Mouse (Mus musculus) neural tube, embryonic 11.5 days (tissue): ENCODE results near the gene Cux2. TPM values are rescaled to one million over a fixed set of nuclear protein-coding genes. Genes with fewer than 3 reads are reported as not detected.
A peak's percentile ranks its signal among the peaks of the same experiment; 100 is the strongest.

Experiments used
- ATAC-seq: fragments of 200-750 bp; cut with Nextera tagmentation; 2 replicates; pipeline ENCODE4 v1.8.0; 2017; ENCODE audit warnings: moderate number of reproducible peaks, mild to moderate bottlenecking, moderate TSS enrichment, moderate library complexity; ENCODE audit not compliant: insufficient read depth, low FRiP score, low TSS enrichment
- DNase-seq: peaks from one replicate; pipeline ENCODE4 v3.0.0-alpha.2; 2015; ENCODE audit warnings: low spot score
- H3K27ac ChIP-seq: fragments of 300-500 bp; sonication (generic); 2 replicates; pipeline ENCODE4 v1.5.1; 2014; ENCODE audit warnings: low read depth, mild to moderate bottlenecking, low read length
- H3K27me3 ChIP-seq: fragments of 300-500 bp; sonication (generic); 2 replicates; pipeline ENCODE4 v1.6.1; 2014; ENCODE audit warnings: mild to moderate bottlenecking, low read length, mixed read lengths; ENCODE audit not compliant: control insufficient read depth, insufficient read depth
- H3K36me3 ChIP-seq: fragments of 300-500 bp; sonication (generic); 2 replicates; pipeline ENCODE4 v1.6.1; 2014; ENCODE audit warnings: mild to moderate bottlenecking, low read length, moderate library complexity, mixed read lengths; ENCODE audit not compliant: control insufficient read depth, insufficient read depth
- H3K4me1 ChIP-seq: fragments of 300-500 bp; sonication (generic); 2 replicates; pipeline ENCODE4 v1.6.1; 2014; ENCODE audit warnings: low read length, mixed read lengths; ENCODE audit not compliant: control insufficient read depth, insufficient read depth
- H3K4me2 ChIP-seq: fragments of 300-500 bp; sonication (generic); 2 replicates; pipeline ENCODE4 v1.6.1; 2014; ENCODE audit warnings: low read depth, mild to moderate bottlenecking, moderate library complexity
- H3K4me3 ChIP-seq: fragments of 300-500 bp; sonication (generic); 2 replicates; pipeline ENCODE4 v1.5.1; 2014; ENCODE audit warnings: low read depth, low read length
- H3K9ac ChIP-seq: fragments of 300-500 bp; sonication (generic); 2 replicates; pipeline ENCODE4 v1.6.1; 2014; ENCODE audit warnings: mild to moderate bottlenecking, low read length
- H3K9me3 ChIP-seq: fragments of 300-500 bp; sonication (generic); 2 replicates; pipeline ENCODE4 v1.6.1; 2016; ENCODE audit warnings: low read length; ENCODE audit not compliant: control insufficient read depth
- WGBS: fragments of 180-500 bp; shearing (Covaris S2); extraction: QIAGEN DNeasy Blood & Tissue Kit; methylation state at CpG from one replicate; pipeline ENCODE4 v1.1.7; 2014; 5-methylcytosine and 5-hydroxymethylcytosine counted together
- polyA plus RNA-seq: library from polyadenylated mRNA; unstranded; fragments of >200 nt; fragmentation: Nextera tagmentation; extraction: Ambion mirVana; gene quantifications from 2 replicates; pipeline ENCODE4 v1.2.1, GENCODE M21; 2014

Gene Cux2
- polyA plus RNA-seq, 1 experiment from 2014 or later: 12.7 TPM

DNA sequence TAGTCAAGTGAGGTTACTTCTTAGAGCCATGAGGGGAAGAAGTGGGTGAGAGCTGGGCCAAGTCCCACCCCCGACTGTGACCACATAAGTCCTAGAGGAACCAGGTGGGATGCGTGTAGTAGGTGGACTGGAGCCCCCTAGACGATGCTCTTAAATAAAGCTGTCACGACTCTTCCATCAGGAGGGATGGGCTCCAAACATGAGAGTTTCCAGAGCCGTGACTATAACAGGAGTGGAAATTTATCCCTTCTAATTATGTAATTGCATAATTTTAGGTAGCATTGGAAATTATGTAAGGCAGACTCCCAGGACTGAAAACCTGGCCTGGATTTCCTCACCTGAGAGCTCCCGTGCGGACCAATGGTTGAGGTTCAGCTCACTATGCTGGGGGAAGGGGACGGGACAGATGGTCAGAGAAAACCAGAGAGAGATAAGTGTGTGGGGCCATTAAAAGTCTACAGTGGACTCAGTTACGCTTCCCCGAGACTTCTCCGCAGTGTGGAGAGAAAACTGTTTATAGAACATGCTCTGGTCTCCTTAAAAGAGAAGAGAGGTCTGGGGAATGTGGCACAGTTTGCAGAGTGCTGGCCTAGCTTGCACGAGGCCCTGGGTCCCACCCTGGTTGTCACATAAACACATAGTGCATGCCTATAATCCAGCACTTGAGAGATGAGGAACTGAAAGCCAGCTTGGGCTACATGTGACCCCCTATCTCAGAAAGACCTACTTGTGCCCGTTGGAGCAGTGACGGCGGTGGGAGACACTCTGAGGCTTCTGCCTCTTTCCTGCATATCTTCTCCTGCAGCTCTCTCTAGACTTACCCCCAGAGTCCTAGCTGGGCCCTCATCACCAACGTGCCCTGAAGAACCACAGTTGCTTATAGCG lies 126.7 kb downstream of the Cux2 start:
- Histone ChIP-seq H3K9ac (no peak overlapping the region), H3K4me2 (no peak overlapping the region), H3K27me3 (0 out of 2 replicates have a peak, but pooled peaks cover 8% of the 10 kb centered on the region), H3K4me3 (no peak overlapping the region), H3K9me3 (no peaks in the 10 kb centered on the region), H3K36me3 (no peaks in the 10 kb centered on the region), H3K27ac (no peak overlapping the region), H3K4me1 (peaks cover 28% of the 10 kb centered on the region)
- no peak for ATAC-seq
- 80% methylated on average over 17 of the region's 17 CpGs for WGBS
- no peak for DNase-seq

DNA sequence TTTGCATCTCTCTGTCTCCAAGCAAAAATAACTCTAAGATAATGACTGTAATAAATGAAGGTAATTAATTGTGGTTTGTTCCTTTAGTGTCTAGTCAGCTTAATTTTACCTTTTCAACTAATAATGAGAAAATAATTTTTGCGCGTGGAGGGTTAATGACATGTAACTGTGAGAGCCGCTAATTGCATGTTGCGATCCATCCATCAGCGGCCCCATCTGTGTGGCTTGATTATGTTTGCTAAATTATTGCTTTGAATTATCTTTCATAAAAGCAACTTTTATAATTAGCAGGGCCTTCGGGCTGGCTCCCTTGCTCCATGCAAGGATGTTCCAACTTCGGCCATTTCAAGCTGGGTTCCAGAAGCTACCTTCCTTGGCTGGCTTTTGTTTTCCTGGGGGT lies 130.7 kb downstream of the Cux2 start:
- Histone ChIP-seq H3K4me1 (0 out of 2 replicates have a peak, but pooled peaks cover 6% of the 10 kb centered on the region), H3K4me3 (no peak overlapping the region), H3K9ac (no peak overlapping the region), H3K9me3 (no peaks in the 10 kb centered on the region), H3K4me2 (no peak overlapping the region), H3K27me3 (no peaks in the 10 kb centered on the region), H3K36me3 (no peaks in the 10 kb centered on the region), H3K27ac (no peak overlapping the region)
- ATAC-seq (no peak), DNase-seq (no peak)
- 85% methylated on average over 7 of the region's 7 CpGs for WGBS

DNA sequence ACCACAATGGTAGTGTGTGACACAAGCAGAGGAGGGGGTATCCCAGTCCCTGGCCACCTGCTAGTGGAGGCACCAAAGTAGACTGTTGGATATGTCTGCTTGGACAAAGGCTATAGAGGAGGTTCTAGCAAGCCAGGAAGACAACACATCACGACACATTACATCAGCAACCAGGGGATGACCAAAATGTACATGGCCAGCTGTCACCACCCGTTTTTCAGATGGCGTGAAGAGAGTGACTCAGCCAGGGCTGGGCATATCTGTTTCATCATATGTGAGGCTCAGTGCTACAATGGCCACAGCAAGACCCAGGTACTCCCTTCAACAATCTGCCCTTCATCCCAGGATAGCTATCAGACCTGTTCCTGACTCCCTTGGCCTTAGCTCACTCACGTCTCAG lies 133.1 kb downstream of the Cux2 start:
- DNase-seq: no peak
- Histone ChIP-seq H3K4me2 (no peak overlapping the region), H3K4me3 (no peak overlapping the region), H3K9ac (no peak overlapping the region), H3K4me1 (peaks cover 11% of the 10 kb centered on the region; the same call in 1 of the 2 replicates), H3K36me3 (no peaks in the 10 kb centered on the region; the same call in 1 of the 2 replicates), H3K27ac (no peak overlapping the region), H3K9me3 (no peaks in the 10 kb centered on the region), H3K27me3 (no peaks in the 10 kb centered on the region)
- 79% methylated on average over 4 of the region's 4 CpGs for WGBS
- no peak for ATAC-seq

DNA sequence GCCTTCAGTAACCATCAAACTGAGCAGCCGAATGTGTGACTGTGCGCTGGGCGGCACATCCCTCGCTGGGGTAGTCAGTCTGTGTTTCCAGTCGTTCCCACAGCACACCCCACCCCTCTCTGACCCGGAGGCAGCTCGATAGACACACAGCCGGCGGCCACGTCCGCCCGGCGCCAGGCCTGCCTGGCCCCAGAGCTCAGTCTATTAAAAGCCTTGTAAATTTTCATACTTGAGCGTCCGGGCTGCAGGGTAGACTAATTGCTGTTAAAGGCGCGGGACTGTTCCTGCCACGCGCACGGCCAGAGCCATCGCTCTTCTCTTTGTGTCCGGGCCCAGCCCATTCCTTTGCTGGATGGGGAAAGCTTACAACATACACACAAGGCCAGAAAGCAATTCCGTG lies 135.9 kb downstream of the Cux2 start:
- no peaks in the 10 kb centered on the region; the same call in 1 of the 2 replicates for H3K36me3 ChIP-seq
- no peaks in the 10 kb centered on the region for H3K9me3 ChIP-seq
- peak overlapping the region; percentile 22; the same call in 1 of the 2 replicates for H3K9ac ChIP-seq
- no peak overlapping the region for H3K4me3 ChIP-seq
- DNase-seq (peak; percentile 65), ATAC-seq (peak; percentile 38; the same call in 1 of the 2 replicates)
- H3K27ac ChIP-seq: peak overlapping the region; percentile 56; the same call in 1 of the 2 replicates
- peaks cover 9% of the 10 kb centered on the region; the same call in 1 of the 2 replicates for H3K4me1 ChIP-seq
- 40% methylated on average over 23 of the region's 23 CpGs for WGBS
- no peaks in the 10 kb centered on the region for H3K27me3 ChIP-seq
- H3K4me2 ChIP-seq: no peak overlapping the region

DNA sequence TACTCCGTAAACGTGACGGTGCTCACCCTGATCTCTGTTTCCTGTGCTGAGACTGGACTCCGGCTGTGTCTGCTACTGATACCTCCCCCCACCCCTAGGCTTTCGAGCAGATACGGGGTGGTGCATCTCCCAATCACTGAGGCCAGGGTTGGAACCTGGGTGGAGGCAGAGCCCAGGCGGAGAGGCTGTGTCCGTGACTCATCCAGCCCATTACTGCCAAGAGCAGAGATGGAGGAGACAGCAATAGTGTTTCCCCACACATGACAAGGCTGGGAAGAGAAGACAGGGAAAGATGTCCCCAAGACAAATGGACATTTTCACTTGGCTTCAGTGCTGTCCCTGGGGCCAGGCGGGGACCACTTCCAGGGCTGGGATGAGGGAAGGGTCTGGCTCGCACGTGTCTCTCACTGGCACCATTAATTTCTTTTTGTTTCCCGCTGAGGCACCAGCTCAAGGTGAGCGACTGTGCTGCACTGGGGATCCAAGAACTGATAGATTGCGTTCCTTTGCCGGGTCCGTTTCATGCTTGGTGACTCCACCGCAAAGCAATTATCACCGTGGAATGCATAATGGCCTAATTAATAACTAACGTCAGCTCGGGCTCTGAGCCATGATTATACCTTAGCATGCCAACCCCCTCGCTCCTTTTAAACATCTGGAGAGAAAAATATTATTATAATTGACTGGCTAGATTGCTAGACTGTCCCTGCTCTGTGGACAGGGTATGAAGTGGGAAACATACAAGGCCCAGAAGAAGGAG lies 140.5 kb downstream of the Cux2 start:
- Histone ChIP-seq H3K4me3 (no peak overlapping the region), H3K9ac (no peak overlapping the region), H3K36me3 (no peaks in the 10 kb centered on the region; the same call in 1 of the 2 replicates), H3K9me3 (no peaks in the 10 kb centered on the region), H3K27me3 (no peaks in the 10 kb centered on the region), H3K4me2 (no peak overlapping the region), H3K4me1 (peaks cover 5% of the 10 kb centered on the region; the same call in 1 of the 2 replicates), H3K27ac (no peak overlapping the region)
- 79% methylated on average over 21 of the region's 21 CpGs for WGBS
- DNase-seq (no peak), ATAC-seq (no peak)

DNA sequence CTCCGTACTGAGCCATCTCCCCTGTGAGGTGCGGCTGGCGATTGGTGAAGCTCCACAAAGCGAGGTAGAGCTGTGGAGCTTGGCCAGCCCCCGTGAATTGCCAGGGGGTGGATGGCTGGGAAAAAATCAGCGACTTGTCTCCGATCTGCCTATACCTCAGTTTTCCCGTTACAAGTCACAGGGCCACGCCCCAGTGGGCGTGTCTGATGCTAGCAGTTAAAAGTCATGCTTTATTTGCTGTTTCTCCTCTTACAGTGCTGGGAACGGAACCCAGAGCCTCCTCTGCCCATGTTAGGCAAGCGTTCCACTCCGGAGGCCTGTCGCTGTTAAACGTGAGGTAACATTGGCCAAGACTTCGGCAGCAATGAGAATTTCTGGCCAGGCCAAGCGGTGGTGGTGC lies 144.2 kb downstream of the Cux2 start:
- no peaks in the 10 kb centered on the region for H3K9me3 ChIP-seq
- H3K36me3 ChIP-seq: no peaks in the 10 kb centered on the region
- H3K27me3 ChIP-seq: no peaks in the 10 kb centered on the region
- H3K27ac ChIP-seq: no peak overlapping the region
- no peak overlapping the region for H3K4me2 ChIP-seq
- no peak overlapping the region for H3K4me3 ChIP-seq
- no peaks in the 10 kb centered on the region for H3K4me1 ChIP-seq
- no peak overlapping the region for H3K9ac ChIP-seq
- DNase-seq (no peak), ATAC-seq (no peak)
- WGBS: 82% methylated on average over 17 of the region's 17 CpGs

DNA sequence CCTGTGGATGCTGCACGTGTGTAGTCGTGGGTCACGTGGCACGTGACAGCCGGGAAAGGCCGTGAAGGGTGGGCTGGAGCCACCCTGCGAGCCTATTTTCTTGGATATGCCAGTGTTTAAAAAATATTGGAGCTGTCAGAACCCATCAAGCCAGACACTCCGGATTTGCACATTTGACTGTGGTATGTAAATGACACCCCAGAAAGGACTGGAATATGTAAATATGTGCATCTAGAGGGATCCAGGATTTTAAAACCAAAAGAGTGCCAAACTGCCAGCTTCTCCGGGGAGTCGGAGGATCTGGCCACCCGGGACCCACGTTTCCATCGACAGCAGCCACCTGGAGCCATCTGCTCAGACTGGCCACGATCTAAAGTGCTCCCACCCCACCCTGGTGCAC lies 145.1 kb downstream of the Cux2 start:
- H3K4me3 ChIP-seq: no peak overlapping the region
- H3K27ac ChIP-seq: no peak overlapping the region
- DNase-seq (no peak), ATAC-seq (no peak)
- no peak overlapping the region for H3K4me2 ChIP-seq
- 89% methylated on average over 14 of the region's 14 CpGs for WGBS
- H3K4me1 ChIP-seq: no peaks in the 10 kb centered on the region
- H3K27me3 ChIP-seq: no peaks in the 10 kb centered on the region
- H3K9me3 ChIP-seq: no peaks in the 10 kb centered on the region
- no peak overlapping the region for H3K9ac ChIP-seq
- H3K36me3 ChIP-seq: no peaks in the 10 kb centered on the region

DNA sequence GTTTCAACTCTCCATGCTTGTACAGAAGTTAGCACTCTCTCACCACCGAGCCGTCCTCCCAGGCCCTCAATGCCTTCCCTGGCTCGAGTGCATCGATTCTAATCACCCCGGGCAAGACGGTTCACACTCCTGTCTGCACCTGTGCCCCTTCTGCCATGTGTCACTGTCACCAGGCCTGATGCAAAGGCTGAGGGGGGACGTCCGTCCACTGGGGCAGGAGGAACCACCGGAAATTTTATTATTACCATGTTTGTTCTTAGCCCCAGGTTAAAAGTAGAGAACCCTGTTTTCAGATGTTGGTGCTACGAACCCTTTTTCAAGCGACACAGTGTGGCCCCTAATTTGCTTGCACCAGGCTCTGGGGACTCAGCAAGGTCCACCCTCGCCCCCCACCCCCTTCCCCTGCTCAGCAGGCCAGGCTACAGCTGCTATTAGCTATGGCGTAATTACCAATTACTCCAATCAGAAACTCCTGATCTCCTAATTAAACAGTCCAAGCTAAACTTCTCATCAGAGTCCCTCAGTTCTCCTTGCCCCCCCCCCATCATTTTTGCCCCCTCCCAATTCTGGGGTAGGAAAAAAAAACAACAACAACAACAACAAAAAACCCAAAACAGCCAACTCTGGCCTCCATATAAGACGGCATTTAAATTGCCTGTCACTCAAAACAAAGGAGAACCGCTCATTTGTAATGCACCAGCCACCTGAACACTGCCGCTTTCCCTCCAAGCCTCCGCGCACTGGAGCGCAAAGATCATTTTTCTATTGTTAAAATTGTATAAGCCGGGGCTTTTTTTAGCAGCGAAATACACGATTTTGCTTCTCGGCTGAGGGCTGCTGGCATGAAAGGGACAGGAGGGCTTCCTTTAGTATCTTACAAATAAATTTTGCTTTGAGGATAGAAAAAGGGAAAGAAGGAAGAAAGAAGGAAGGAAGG lies 146.8 kb downstream of the Cux2 start:
- 52% methylated on average over 23 of the region's 23 CpGs for WGBS
- Histone ChIP-seq H3K9ac (no peak overlapping the region), H3K27me3 (no peaks in the 10 kb centered on the region), H3K36me3 (no peaks in the 10 kb centered on the region), H3K27ac (no peak overlapping the region), H3K4me1 (no peaks in the 10 kb centered on the region), H3K4me3 (no peak overlapping the region), H3K9me3 (no peaks in the 10 kb centered on the region), H3K4me2 (no peak overlapping the region)
- DNase-seq: no peak
- ATAC-seq: no peak
